Mouse (Mus musculus) neural tube, postnatal 0 days (tissue): ENCODE measurements around the gene Mrpl32. TPM values are rescaled to one million over a fixed set of nuclear protein-coding genes. Genes with fewer than 3 reads are reported as not detected.

ENCODE experiments used
- polyA plus RNA-seq: library from polyadenylated mRNA; unstranded; fragments of >200 nt; fragmentation: Nextera tagmentation; extraction: Ambion mirVana; gene quantifications from 2 replicates; pipeline ENCODE4 v1.2.1, GENCODE M21; 2015

The Mrpl32 gene
- 108 and 127 TPM in 2 replicates for polyA plus RNA-seq

GRCm38 (mm10) chr13:14612926-14613529 lies at the start of gene Mrpl32, which contains the start of gene Psma2:
Mrpl32 (minus strand) TSS chr13:14613165.
Psma2 (plus strand) TSS chr13:14613240.

GRCm38 (mm10) chr13:14629726-14630641 lies 17.0 kb upstream of the Mrpl32 start, which contains the start of gene AW209491:
AW209491 (plus strand) TSS chr13:14630154.

Other genes with a start within 250 kb of the Mrpl32 start
- 26.0 and 28.5 TPM in 2 replicates for gene Hecw1, start 89.9 kb downstream of the Mrpl32 start, polyA plus RNA-seq
- gene Psma2, start 75 bp upstream of the Mrpl32 start, polyA plus RNA-seq: 169 and 172 TPM in 2 replicates
- 31.7 and 34.8 TPM in 2 replicates for gene AW209491, start 17.0 kb upstream of the Mrpl32 start, polyA plus RNA-seq